Mouse (Mus musculus) ES-Bruce4 (cell line): Measurements from ENCODE around the gene Dapk2. TPM values are rescaled to one million over a fixed set of nuclear protein-coding genes. Genes with fewer than 3 reads are reported as not detected.
A peak's percentile ranks its signal among the peaks of the same experiment; 100 is the strongest.

Experiments used
- H3K27ac ChIP-seq: 2 replicates; pipeline ENCODE4 v1.5.1; 2012; ENCODE audit warnings: low read length, inconsistent platforms; ENCODE audit not compliant: insufficient read depth
- H3K27me3 ChIP-seq: 2 replicates; pipeline ENCODE4 v1.6.1; 2012; ENCODE audit warnings: mild to moderate bottlenecking, low read length, inconsistent platforms; ENCODE audit not compliant: control insufficient read depth, poor library complexity, insufficient read depth, severe bottlenecking
- H3K36me3 ChIP-seq: 2 replicates; pipeline ENCODE4 v1.6.1; 2012; ENCODE audit warnings: inconsistent platforms, mild to moderate bottlenecking, low read length, moderate library complexity; ENCODE audit not compliant: control insufficient read depth, poor library complexity, insufficient read depth, severe bottlenecking
- H3K4me1 ChIP-seq: one replicate; pipeline ENCODE4 v1.8.1; 2011; ENCODE audit warnings: low read length; ENCODE audit not compliant: control insufficient read depth, insufficient read depth
- H3K4me3 ChIP-seq: 2 replicates; pipeline ENCODE4 v1.5.1; 2011; ENCODE audit warnings: low read depth, mild to moderate bottlenecking, low read length
- H3K9ac ChIP-seq: 2 replicates; pipeline ENCODE4 v1.6.1; 2012; ENCODE audit warnings: low read depth, mild to moderate bottlenecking, inconsistent platforms; ENCODE audit not compliant: poor library complexity, severe bottlenecking
- H3K9me3 ChIP-seq: replicated peaks from 2 replicates; pipeline ENCODE4 v1.6.1; 2012; ENCODE audit warnings: mild to moderate bottlenecking, low read length, inconsistent platforms; ENCODE audit not compliant: control insufficient read depth, poor library complexity, insufficient read depth, severe bottlenecking
- CTCF ChIP-seq: IDR thresholded peaks from one replicate; pipeline ENCODE4 v1.8.1; 2011; ENCODE audit warnings: low read depth, low read length
- EP300 ChIP-seq: IDR thresholded peaks from 2 replicates; pipeline ENCODE4 v1.6.1; 2011; ENCODE audit warnings: low read depth, low read length; ENCODE audit not compliant: insufficient read depth
- POLR2A ChIP-seq: IDR thresholded peaks from one replicate; pipeline ENCODE4 v1.8.1; 2011; ENCODE audit warnings: low read length; ENCODE audit not compliant: insufficient read depth
- polyA plus RNA-seq: library from polyadenylated mRNA; stranded (reverse); fragments of >200 nt; gene quantifications from 2 replicates; pipeline ENCODE4 v1.2.4, GENCODE M21; 2011; ENCODE audit warnings: low read depth; ENCODE audit not compliant: missing spikeins, insufficient read depth, insufficient read length

Dapk2 gene
- polyA plus RNA-seq, 1 experiment = 0.45 TPM

GRCm38 (mm10) chr9:66131466-66131865, 26.6 kb upstream of the Dapk2 start:
- Histone ChIP-seq H3K27ac (no peak overlapping the region), H3K9ac (no peak overlapping the region), H3K36me3 (peaks cover 6% of the 10 kb centered on the region), H3K4me1 (no peaks in the 10 kb centered on the region), H3K4me3 (no peak overlapping the region), H3K27me3 (no peaks in the 10 kb centered on the region), H3K9me3 (no peaks in the 10 kb centered on the region)
- TF ChIP-seq POLR2A (no peak), CTCF (no peak), EP300 (no peak)

GRCm38 (mm10) chr9:66135967-66136366, 22.1 kb upstream of the Dapk2 start:
- no peak overlapping the region for H3K4me3 ChIP-seq
- no peaks in the 10 kb centered on the region for H3K27me3 ChIP-seq
- H3K9ac ChIP-seq = no peak overlapping the region
- TF ChIP-seq POLR2A = no peak
- TF ChIP-seq CTCF = peak; percentile 53
- H3K36me3 ChIP-seq = peaks cover 6% of the 10 kb centered on the region
- no peaks in the 10 kb centered on the region for H3K4me1 ChIP-seq
- H3K27ac ChIP-seq = no peak overlapping the region
- no peaks in the 10 kb centered on the region for H3K9me3 ChIP-seq

GRCm38 (mm10) chr9:66138193-66138592, 19.8 kb upstream of the Dapk2 start:
- Histone ChIP-seq H3K9ac (no peak overlapping the region), H3K9me3 (no peaks in the 10 kb centered on the region), H3K4me3 (no peak overlapping the region), H3K27me3 (no peaks in the 10 kb centered on the region), H3K36me3 (peaks cover 2% of the 10 kb centered on the region), H3K4me1 (no peaks in the 10 kb centered on the region), H3K27ac (no peak overlapping the region)
- TF ChIP-seq EP300 (no peak), POLR2A (no peak)

GRCm38 (mm10) chr9:66142265-66142664, 15.8 kb upstream of the Dapk2 start:
- no peaks in the 10 kb centered on the region for H3K27me3 ChIP-seq
- H3K36me3 ChIP-seq = no peaks in the 10 kb centered on the region
- no peak overlapping the region for H3K27ac ChIP-seq
- H3K9ac ChIP-seq = no peak overlapping the region
- TF ChIP-seq POLR2A (no peak), EP300 (no peak), CTCF (no peak)
- H3K9me3 ChIP-seq = no peaks in the 10 kb centered on the region
- no peaks in the 10 kb centered on the region for H3K4me1 ChIP-seq
- no peak overlapping the region for H3K4me3 ChIP-seq

- no peak overlapping the region for H3K27ac ChIP-seq
- TF ChIP-seq POLR2A (no peak), EP300 (no peak), CTCF (peak; percentile 55)
- no peaks in the 10 kb centered on the region for H3K4me1 ChIP-seq
- no peaks in the 10 kb centered on the region for H3K9me3 ChIP-seq
- no peaks in the 10 kb centered on the region for H3K27me3 ChIP-seq
- H3K4me3 ChIP-seq = no peak overlapping the region
- no peaks in the 10 kb centered on the region for H3K36me3 ChIP-seq
- H3K9ac ChIP-seq = no peak overlapping the region
These were observed 13.8 kb upstream of the Dapk2 start for GRCm38 (mm10) chr9:66144248-66144647.

- no peak overlapping the region for H3K9ac ChIP-seq
- H3K4me1 ChIP-seq = no peaks in the 10 kb centered on the region
- H3K4me3 ChIP-seq = no peak overlapping the region
- H3K27me3 ChIP-seq = no peaks in the 10 kb centered on the region
- H3K36me3 ChIP-seq = no peaks in the 10 kb centered on the region
- no peak for TF ChIP-seq EP300
- no peak for TF ChIP-seq POLR2A
- TF ChIP-seq CTCF = no peak
- H3K27ac ChIP-seq = no peak overlapping the region
- H3K9me3 ChIP-seq = no peaks in the 10 kb centered on the region
These were observed 11.9 kb upstream of the Dapk2 start for GRCm38 (mm10) chr9:66146141-66146540.
